Mouse (Mus musculus): ENCODE results near the gene Galnt6.

DNA sequence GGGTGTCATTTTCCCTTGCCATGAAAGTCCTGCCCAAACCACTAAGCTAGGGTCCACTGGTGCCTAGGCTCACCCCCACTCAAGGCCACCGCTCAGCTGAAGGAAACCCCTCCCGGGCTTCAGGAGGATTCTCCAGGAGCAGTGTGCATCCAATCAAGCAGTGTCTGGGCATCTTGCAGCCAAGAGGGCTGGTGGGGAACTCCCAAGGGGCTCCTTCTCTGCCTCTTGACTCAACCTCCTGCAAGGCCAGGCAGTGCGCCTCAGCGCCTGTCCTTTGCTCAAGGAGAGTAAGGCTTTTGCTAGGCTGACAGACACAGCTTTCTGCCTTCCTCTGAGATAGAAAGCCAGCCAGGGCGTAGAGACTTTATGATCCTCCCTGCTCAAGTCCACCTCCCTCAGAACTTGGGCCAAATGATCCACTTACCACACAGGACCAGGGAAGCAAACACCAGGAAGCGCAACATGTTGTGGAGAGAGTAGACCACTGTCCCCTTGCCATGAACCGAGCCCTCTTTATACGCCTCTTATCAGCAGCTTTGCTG lies 41.7 kb downstream of the Galnt6 start, which contains the start of gene Cela1:
- TF ChIP-seq CTCF (IDR thresholded peaks at IDR 0.05; ENCODE audit: borderline replicate concordance, extremely low read depth, insufficient read depth, insufficient read length): no peak
- TF ChIP-seq POLR2A (IDR thresholded peaks at IDR 0.05; ENCODE audit: borderline replicate concordance, extremely low read depth, insufficient read depth, insufficient read length, poor library complexity, severe bottlenecking): no peak
